12 mouse cellular contexts compared by ENCODE assay signal in genomic region chr3:100747421-100748308, GRCm38 (mm10).
DNase-seq lines count a peak whose midpoint lies in the region; ATAC-seq and TF ChIP-seq lines count a peak whose summit lies in the region.
"Had no signal": no experiment of that assay in that cellular context is flagged by ENCODE, and none has a peak within 500 bp of the region (broad histone marks: within the 10 kb centered on the region; RNA-seq: fewer than 3 reads in every experiment).

No protein-coding gene starts in this region.

- no peaks in the 10 kb centered on the region for H3K9me3 ChIP-seq in forebrain, postnatal 0 days (ENCODE audit: low read length)
- no peaks in the 10 kb centered on the region for H3K9me3 ChIP-seq in forebrain, embryonic 16.5 days (ENCODE audit: control insufficient read depth, low read length)
- H3K9me3 ChIP-seq in midbrain, embryonic 15.5 days, result no peaks in the 10 kb centered on the region
- no peaks in the 10 kb centered on the region for H3K9me3 ChIP-seq in midbrain, embryonic 11.5 days (ENCODE audit: control insufficient read depth, low read length)

- H3K4me1 ChIP-seq in forebrain, postnatal 0 days (ENCODE audit: insufficient read depth), result no peaks in the 10 kb centered on the region
- no peaks in the 10 kb centered on the region for H3K4me1 ChIP-seq in forebrain, embryonic 16.5 days (replicated peaks; ENCODE audit: control insufficient read depth, insufficient read depth, low read length)
- H3K4me1 ChIP-seq in midbrain, embryonic 15.5 days, result no peaks in the 10 kb centered on the region
- no peaks in the 10 kb centered on the region for H3K4me1 ChIP-seq in midbrain, embryonic 11.5 days (ENCODE audit: control insufficient read depth, insufficient read depth, low read length)

- intact Hi-C loops in heart, postnatal 10 days (cut with DNase I), result loop anchor here (2.0 kb wide), 1 partner anchor 63 kb away; the partner anchor contains the start of gene Man1a2

- H3K27ac ChIP-seq in forebrain, postnatal 0 days (ENCODE audit: low read depth, low read length), result no peak overlapping the region; the same call in 1 of the 2 replicates
- no peak overlapping the region for H3K27ac ChIP-seq in forebrain, embryonic 16.5 days (ENCODE audit: low read length)
- no peak overlapping the region for H3K27ac ChIP-seq in midbrain, embryonic 15.5 days
- H3K27ac ChIP-seq in midbrain, embryonic 11.5 days (ENCODE audit: low read depth, low read length), result no peak overlapping the region
- H3K27ac ChIP-seq: macrophage had no signal

- ATAC-seq in forebrain, postnatal 0 days, result peak; percentile 32; the same call in 1 of the 2 replicates
- no peak for ATAC-seq in forebrain, embryonic 16.5 days
- 0 out of 2 replicates have a peak, but pooled peaks have one; percentile 37 for ATAC-seq in midbrain, embryonic 15.5 days (replicated peaks)
- ATAC-seq in midbrain, embryonic 11.5 days (ENCODE audit: low FRiP score), result no peak
- ATAC-seq: CD4-positive, CD25-positive, alpha-beta regulatory T cell, adult 4 months had no signal

- peak; percentile 29 for DNase-seq in forebrain, postnatal 0 days
- DNase-seq in midbrain, embryonic 11.5 days (ENCODE audit: low spot score, missing footprints), result no peak
- peak; percentile 61 to 67 for DNase-seq in heart, postnatal 10 days
- peak; percentile 57 for DNase-seq in yolk sac, embryonic 10.5 days (ENCODE audit: low spot score)
- no peak for DNase-seq in cerebellum, adult 18-20 months
- no peak for DNase-seq in left cerebral cortex, adult 9 months (ENCODE audit: low spot score in 2 of 2)
- DNase-seq: embryo, embryonic 11 days; thymus, adult 2 months had no signal

- H3K9ac ChIP-seq in forebrain, postnatal 0 days, result no peak overlapping the region
- no peak overlapping the region for H3K9ac ChIP-seq in forebrain, embryonic 16.5 days (replicated peaks; ENCODE audit: low read depth, low read length)
- no peak overlapping the region for H3K9ac ChIP-seq in midbrain, embryonic 15.5 days
- no peak overlapping the region for H3K9ac ChIP-seq in midbrain, embryonic 11.5 days (ENCODE audit: low read length)

- H3K4me3 ChIP-seq in forebrain, postnatal 0 days (ENCODE audit: low read depth, low read length), result no peak overlapping the region
- H3K4me3 ChIP-seq in forebrain, embryonic 16.5 days (replicated peaks; ENCODE audit: low read length), result no peak overlapping the region
- H3K4me3 ChIP-seq in midbrain, embryonic 15.5 days, result no peak overlapping the region
- H3K4me3 ChIP-seq in midbrain, embryonic 11.5 days (ENCODE audit: low read depth, low read length), result no peak overlapping the region

- H3K36me3 ChIP-seq in forebrain, postnatal 0 days (ENCODE audit: insufficient read depth), result no peaks in the 10 kb centered on the region
- H3K36me3 ChIP-seq in forebrain, embryonic 16.5 days (ENCODE audit: control insufficient read depth, insufficient read depth), result no peaks in the 10 kb centered on the region
- no peaks in the 10 kb centered on the region for H3K36me3 ChIP-seq in midbrain, embryonic 15.5 days (replicated peaks)
- no peaks in the 10 kb centered on the region for H3K36me3 ChIP-seq in midbrain, embryonic 11.5 days (ENCODE audit: control insufficient read depth, insufficient read depth, low read length)

- H3K27me3 ChIP-seq in forebrain, postnatal 0 days (ENCODE audit: insufficient read depth, low read length), result no peaks in the 10 kb centered on the region
- H3K27me3 ChIP-seq in forebrain, embryonic 16.5 days (replicated peaks; ENCODE audit: control insufficient read depth, insufficient read depth, low read length), result no peaks in the 10 kb centered on the region
- no peaks in the 10 kb centered on the region for H3K27me3 ChIP-seq in midbrain, embryonic 15.5 days (replicated peaks)
- no peaks in the 10 kb centered on the region for H3K27me3 ChIP-seq in midbrain, embryonic 11.5 days (ENCODE audit: control insufficient read depth, insufficient read depth, low read length)

- 31% methylated on average over 15 of the region's 15 CpGs for WGBS in forebrain, postnatal 0 days
- WGBS in forebrain, embryonic 16.5 days, result 30% methylated on average over 15 of the region's 15 CpGs
- WGBS in midbrain, embryonic 15.5 days, result 46% methylated on average over 15 of the region's 15 CpGs
- WGBS in midbrain, embryonic 11.5 days, result 65% methylated on average over 15 of the region's 15 CpGs

- H3K4me2 ChIP-seq in forebrain, postnatal 0 days (ENCODE audit: low read depth), result no peak overlapping the region
- no peak overlapping the region for H3K4me2 ChIP-seq in forebrain, embryonic 16.5 days (ENCODE audit: low read length)
- no peak overlapping the region for H3K4me2 ChIP-seq in midbrain, embryonic 15.5 days
- H3K4me2 ChIP-seq in midbrain, embryonic 11.5 days, result no peak overlapping the region

- no peak for TF ChIP-seq CTCF in forebrain, postnatal 0 days (IDR thresholded peaks at IDR 0.05; ENCODE audit: low read depth)

Comparison
In these comparisons a context has a peak if more than half of its experiments do, and no peak if none do; other contexts are left out.
1. ATAC-seq: peak in forebrain, postnatal 0 days (single experiment) and midbrain, embryonic 15.5 days (single experiment); none in forebrain, embryonic 16.5 days (single experiment) and midbrain, embryonic 11.5 days (single experiment).
2. DNase-seq: peak in forebrain, postnatal 0 days (single experiment), heart, postnatal 10 days (2 of 2) and yolk sac, embryonic 10.5 days (single experiment); none in midbrain, embryonic 11.5 days (single experiment), cerebellum, adult 18-20 months (0 of 2) and left cerebral cortex, adult 9 months (0 of 2).